Mouse (Mus musculus) megakaryocyte, embryonic 14.5 days (primary cell): ENCODE data around the gene Blzf1.

Source experiments
- FLI1 ChIP-seq: IDR thresholded peaks from 2 replicates; pipeline ENCODE4 v1.6.1; 2012; ENCODE audit warnings: low read length, inconsistent platforms, mixed read lengths
- GATA1 ChIP-seq: IDR thresholded peaks from 3 replicates; pipeline ENCODE4 v1.6.1; 2012; ENCODE audit warnings: mixed read lengths, low read length, inconsistent platforms, borderline replicate concordance

GRCm38 (mm10) chr1:164252551-164252950 lies 54.7 kb downstream of the Blzf1 start:
- TF ChIP-seq FLI1 (no peak), GATA1 (no peak)
